Mouse (Mus musculus): Measurements from ENCODE around the gene H2al1n. TPM values are rescaled to one million over a fixed set of nuclear protein-coding genes. Genes with fewer than 3 reads are reported as not detected.
"Not testable (repeated sequence)": the region's sequence is repeated elsewhere in the genome, so short reads cannot be mapped to it uniquely, and the experiment has no call there.

H2al1n gene
- polyA plus RNA-seq (2012; ENCODE audit: insufficient read depth, insufficient read length, missing spikeins) = not detected in 2 replicates

- H3K27ac ChIP-seq (ENCODE audit: insufficient read depth, low read depth, low read length); H3K4me1 ChIP-seq (ENCODE audit: control insufficient read depth, insufficient read depth, low read length); H3K4me3 ChIP-seq (ENCODE audit: insufficient read depth, low read length): not testable (repeated sequence)
Measured at GRCm38 (mm10) chrX:14210848-14211247, at the start of gene H2al1n. H2al1n (plus strand) TSS chrX:14211148.

GRCm38 (mm10) chrX:14199284-14199683 lies 11.7 kb upstream of the H2al1n start:
- Histone ChIP-seq H3K4me3 (ENCODE audit: insufficient read depth, low read length) (no peak overlapping the region), H3K27ac (ENCODE audit: insufficient read depth, low read depth, low read length) (no peak overlapping the region), H3K4me1 (ENCODE audit: control insufficient read depth, insufficient read depth, low read length) (no peaks in the 10 kb centered on the region)
- no peak for TF ChIP-seq POLR2A (IDR thresholded peaks at IDR 0.05; ENCODE audit: borderline replicate concordance, low read depth, low read length)
- no peak for TF ChIP-seq CTCF (IDR thresholded peaks at IDR 0.05; ENCODE audit: low read depth, low read length)

- no peak for TF ChIP-seq CTCF (IDR thresholded peaks at IDR 0.05; ENCODE audit: low read depth, low read length)
- no peak for TF ChIP-seq POLR2A (IDR thresholded peaks at IDR 0.05; ENCODE audit: borderline replicate concordance, low read depth, low read length)
- no peaks in the 10 kb centered on the region for H3K4me1 ChIP-seq (ENCODE audit: control insufficient read depth, insufficient read depth, low read length)
- no peak overlapping the region for H3K4me3 ChIP-seq (ENCODE audit: insufficient read depth, low read length)
- H3K27ac ChIP-seq (ENCODE audit: insufficient read depth, low read depth, low read length) = no peak overlapping the region
Measured at GRCm38 (mm10) chrX:14206112-14206875, 4.7 kb upstream of the H2al1n start.

- TF ChIP-seq POLR2A (IDR thresholded peaks at IDR 0.05; ENCODE audit: borderline replicate concordance, low read depth, low read length) = no peak
- no peak for TF ChIP-seq CTCF (IDR thresholded peaks at IDR 0.05; ENCODE audit: low read depth, low read length)
- no peaks in the 10 kb centered on the region for H3K4me1 ChIP-seq (ENCODE audit: control insufficient read depth, insufficient read depth, low read length)
- H3K4me3 ChIP-seq (ENCODE audit: insufficient read depth, low read length) = no peak overlapping the region
- H3K27ac ChIP-seq (ENCODE audit: insufficient read depth, low read depth, low read length) = no peak overlapping the region
Measured at GRCm38 (mm10) chrX:14229218-14229617, 18.3 kb downstream of the H2al1n start.

GRCm38 (mm10) chrX:14259597-14260239 lies 48.8 kb downstream of the H2al1n start:
- no peaks in the 10 kb centered on the region for H3K4me1 ChIP-seq (ENCODE audit: control insufficient read depth, insufficient read depth, low read length)
- no peak overlapping the region for H3K4me3 ChIP-seq (ENCODE audit: insufficient read depth, low read length)
- no peak overlapping the region for H3K27ac ChIP-seq (ENCODE audit: insufficient read depth, low read depth, low read length)
- TF ChIP-seq POLR2A (IDR thresholded peaks at IDR 0.05; ENCODE audit: borderline replicate concordance, low read depth, low read length) = no peak
- no peak for TF ChIP-seq CTCF (IDR thresholded peaks at IDR 0.05; ENCODE audit: low read depth, low read length)

Measured in bone marrow macrophage, adult 2 months (primary cell).